Mouse (Mus musculus): ENCODE measurements at regions not wholly inside any gene's neighbourhood (a gene's known extent, or its start where the extent isn't known, plus 50 kb on each side); places are given as distances from the start of the nearest gene placed in this dataset.

GRCm38 (mm10) chr6:117614386-117614785 lies 226.6 kb upstream of the Zfp637 start:
- DNase-seq (ENCODE audit: low spot score) = no peak

- DNase-seq (ENCODE audit: low spot score) = no peak
These were observed 223.8 kb upstream of the Zfp637 start for GRCm38 (mm10) chr6:117617168-117617567.

- DNase-seq (ENCODE audit: low spot score) = no peak
These were observed 223.0 kb upstream of the Zfp637 start for GRCm38 (mm10) chr6:117617951-117618350.

GRCm38 (mm10) chr6:117619606-117620005 lies 221.4 kb upstream of the Zfp637 start:
- no peak for DNase-seq (ENCODE audit: low spot score)

GRCm38 (mm10) chr6:117622446-117622845 lies 218.5 kb upstream of the Zfp637 start:
- no peak for DNase-seq (ENCODE audit: low spot score)

GRCm38 (mm10) chr6:117622946-117623345 lies 218.0 kb upstream of the Zfp637 start:
- DNase-seq (ENCODE audit: low spot score) = no peak

- no peak for DNase-seq (ENCODE audit: low spot score)
These were observed 215.3 kb upstream of the Zfp637 start for GRCm38 (mm10) chr6:117625716-117626115.

- no peak for DNase-seq (ENCODE audit: low spot score)
These were observed 213.5 kb upstream of the Zfp637 start for GRCm38 (mm10) chr6:117627461-117627860.

GRCm38 (mm10) chr6:117646628-117647027 lies 194.4 kb upstream of the Zfp637 start:
- DNase-seq (ENCODE audit: low spot score) = no peak

GRCm38 (mm10) chr6:117650541-117650940 lies 190.4 kb upstream of the Zfp637 start:
- no peak for DNase-seq (ENCODE audit: low spot score)

GRCm38 (mm10) chr6:117651551-117651950 lies 189.4 kb upstream of the Zfp637 start:
- DNase-seq (ENCODE audit: low spot score) = no peak

- DNase-seq (ENCODE audit: low spot score) = no peak
These were observed 189.0 kb upstream of the Zfp637 start for GRCm38 (mm10) chr6:117652012-117652411.

GRCm38 (mm10) chr6:117652917-117653316 lies 188.1 kb upstream of the Zfp637 start:
- no peak for DNase-seq (ENCODE audit: low spot score)

GRCm38 (mm10) chr6:117653886-117654425 lies 187.0 kb upstream of the Zfp637 start:
- no peak for DNase-seq (ENCODE audit: low spot score)

GRCm38 (mm10) chr6:117655986-117656385 lies 185.0 kb upstream of the Zfp637 start:
- no peak for DNase-seq (ENCODE audit: low spot score)

GRCm38 (mm10) chr6:117660576-117660975 lies 180.4 kb upstream of the Zfp637 start:
- DNase-seq (ENCODE audit: low spot score) = peak; percentile 3

GRCm38 (mm10) chr6:117662635-117663034 lies 178.3 kb upstream of the Zfp637 start:
- DNase-seq (ENCODE audit: low spot score) = no peak

- DNase-seq (ENCODE audit: low spot score) = no peak
These were observed 170.6 kb upstream of the Zfp637 start for GRCm38 (mm10) chr6:117670337-117670736.

- DNase-seq (ENCODE audit: low spot score) = no peak
These were observed 170.0 kb upstream of the Zfp637 start for GRCm38 (mm10) chr6:117670792-117671525.

- peak; percentile 15 for DNase-seq (ENCODE audit: low spot score)
These were observed 165.8 kb upstream of the Zfp637 start for GRCm38 (mm10) chr6:117675059-117675800.

GRCm38 (mm10) chr6:117676064-117676821 lies 164.7 kb upstream of the Zfp637 start:
- no peak for DNase-seq (ENCODE audit: low spot score)

GRCm38 (mm10) chr6:117677062-117677461 lies 163.9 kb upstream of the Zfp637 start:
- no peak for DNase-seq (ENCODE audit: low spot score)
